Mouse (Mus musculus): Measurements from ENCODE around the gene Apoa2. TPM values are rescaled to one million over a fixed set of nuclear protein-coding genes. Genes with fewer than 3 reads are reported as not detected.
A peak's percentile ranks its signal among the peaks of the same experiment; 100 is the strongest.

Gene Apoa2
- total RNA-seq, 2 experiments from 2014 or later: 4.2 TPM; not detected in 1

DNA sequence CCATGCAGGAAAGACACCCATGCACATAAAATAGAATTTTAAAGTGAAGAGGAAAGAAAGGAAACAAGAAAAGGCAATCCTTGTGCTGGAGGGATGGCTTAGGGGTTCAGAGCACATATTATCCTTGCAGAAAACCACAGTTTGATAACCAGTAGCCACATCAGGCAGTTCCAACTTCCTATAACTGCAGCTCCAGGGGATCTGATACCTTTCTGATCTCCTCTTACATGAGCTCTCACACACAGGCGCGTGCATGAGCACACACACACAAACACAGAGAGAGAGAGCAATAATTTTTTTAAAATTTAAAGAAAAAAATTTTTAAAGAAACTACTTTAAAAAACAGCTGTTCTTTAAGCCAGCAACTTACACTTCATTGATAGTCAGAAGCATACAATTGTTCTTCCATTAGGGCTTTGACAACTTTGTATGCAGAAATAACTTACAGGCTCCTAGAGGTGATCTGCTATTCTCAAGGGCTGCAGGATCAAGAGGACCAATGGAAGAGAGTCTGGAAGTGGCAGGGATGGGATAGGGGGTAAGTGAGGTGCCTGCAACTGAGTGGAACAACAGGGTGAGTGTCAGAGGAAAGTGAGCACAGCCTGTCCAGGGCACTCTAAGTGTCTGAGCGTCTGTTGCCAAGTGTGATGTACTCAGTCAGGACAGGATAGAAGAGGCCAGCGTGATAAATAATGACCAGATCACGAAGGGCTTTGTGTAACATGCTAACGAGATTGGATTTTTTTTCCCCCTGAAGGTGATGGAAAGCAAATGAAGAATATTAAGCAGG lies 19.0 kb upstream of the Apoa2 start:
- DNase-seq: no peak

DNA sequence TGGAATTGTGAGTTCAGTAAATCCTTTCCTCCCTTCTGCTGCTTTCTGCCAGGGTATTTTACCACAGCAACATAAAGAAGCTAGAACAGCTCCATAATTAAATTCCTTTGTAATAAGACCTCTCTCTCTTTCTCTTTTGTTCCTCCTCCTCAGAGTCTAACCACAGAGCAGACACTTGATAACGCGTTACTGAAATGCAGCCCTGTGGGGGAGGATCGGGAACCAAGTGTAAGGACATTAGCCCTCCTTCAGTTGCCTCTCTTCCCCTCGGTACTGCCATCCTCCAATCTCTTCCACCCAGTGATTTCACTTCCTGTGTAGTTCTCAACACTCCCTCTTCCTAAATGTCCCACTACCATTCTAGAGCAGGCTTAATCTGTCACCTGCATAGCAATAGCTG lies 15.4 kb upstream of the Apoa2 start:
- DNase-seq: no peak

DNA sequence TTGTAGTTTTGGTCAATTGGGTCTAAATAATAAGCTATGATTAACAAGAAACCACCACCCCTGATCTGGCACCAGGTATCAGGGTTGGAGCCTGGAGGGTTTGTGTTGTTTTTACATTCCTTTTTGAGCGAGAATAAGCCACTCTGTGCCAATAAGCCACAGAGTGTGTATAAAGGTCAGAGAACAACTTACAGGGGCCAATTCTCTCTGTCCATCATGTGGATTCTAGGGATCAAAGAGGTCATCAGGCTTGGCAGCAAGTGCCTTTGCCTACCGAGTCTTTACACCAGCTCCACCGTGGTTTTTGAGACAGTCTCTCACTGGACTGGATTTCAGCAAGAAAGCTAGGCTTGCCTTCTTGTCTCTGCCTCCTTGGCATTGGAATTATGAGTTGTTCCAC lies 12.0 kb upstream of the Apoa2 start:
- DNase-seq: no peak

DNA sequence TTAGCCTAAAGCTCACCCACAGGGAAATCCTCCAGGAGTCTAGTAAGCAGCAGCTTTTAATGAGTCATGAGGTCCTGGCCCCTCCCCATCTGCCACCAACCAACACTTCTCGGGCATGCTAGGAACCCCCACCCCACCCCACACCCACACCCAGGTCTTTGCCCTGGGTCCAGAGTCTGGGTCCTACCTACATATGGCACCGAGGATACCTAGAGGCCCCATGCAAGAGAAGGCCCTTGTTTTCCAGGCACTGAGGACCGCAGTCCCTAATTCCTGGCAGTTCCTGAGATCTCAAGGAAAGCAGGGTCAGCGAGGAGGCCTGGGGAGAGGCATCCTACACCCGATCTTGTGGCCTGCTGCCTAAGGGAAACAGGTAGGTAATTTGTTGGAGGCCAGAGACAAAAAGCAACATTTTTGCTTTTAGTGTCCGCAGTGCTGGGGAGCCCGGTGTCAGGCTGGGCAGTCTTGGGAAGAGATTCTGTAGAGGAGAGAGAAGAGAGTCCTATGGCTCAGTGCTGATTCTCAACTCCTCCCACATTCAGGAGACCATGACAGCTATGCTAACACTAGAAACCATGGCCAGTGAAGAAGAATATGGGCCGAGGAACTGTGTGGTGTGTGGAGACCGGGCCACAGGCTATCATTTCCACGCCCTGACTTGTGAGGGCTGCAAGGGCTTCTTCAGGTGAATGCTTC lies 10.9 kb upstream of the Apoa2 start, which contains the start of gene Nr1i3:
Nr1i3 (plus strand) TSS at position 170 of the 696 bp plus-strand sequence.
- DNase-seq: no peak

DNA sequence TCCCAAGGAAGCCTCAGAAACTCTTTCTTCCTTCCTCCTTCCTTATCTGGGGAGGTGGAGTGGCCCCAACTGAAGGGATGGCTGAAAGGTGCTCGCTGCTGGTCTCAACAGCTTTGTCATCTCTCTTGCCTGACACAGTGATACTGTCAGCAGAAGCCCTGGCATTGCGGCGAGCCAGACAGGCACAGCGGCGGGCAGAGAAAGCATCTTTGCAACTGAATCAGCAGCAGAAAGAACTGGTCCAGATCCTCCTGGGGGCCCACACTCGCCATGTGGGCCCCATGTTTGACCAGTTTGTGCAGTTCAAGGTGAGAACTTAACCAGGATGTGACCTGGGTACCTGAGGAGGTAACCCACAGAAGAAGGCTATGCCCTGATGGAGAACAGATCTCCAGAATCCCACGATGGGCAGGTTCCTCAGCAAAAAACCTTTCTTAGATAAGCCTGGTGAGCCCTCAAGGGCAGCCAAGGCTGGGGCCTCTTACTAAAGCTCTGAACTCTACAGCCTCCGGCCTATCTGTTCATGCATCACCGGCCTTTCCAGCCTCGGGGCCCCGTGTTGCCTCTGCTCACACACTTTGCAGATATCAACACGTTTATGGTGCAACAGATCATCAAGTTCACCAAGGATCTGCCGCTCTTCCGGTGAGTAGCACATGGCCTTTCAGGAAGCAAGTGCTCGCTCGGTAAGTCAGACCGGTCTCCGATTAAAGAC lies 8.5 kb upstream of the Apoa2 start:
- DNase-seq: no peak

DNA sequence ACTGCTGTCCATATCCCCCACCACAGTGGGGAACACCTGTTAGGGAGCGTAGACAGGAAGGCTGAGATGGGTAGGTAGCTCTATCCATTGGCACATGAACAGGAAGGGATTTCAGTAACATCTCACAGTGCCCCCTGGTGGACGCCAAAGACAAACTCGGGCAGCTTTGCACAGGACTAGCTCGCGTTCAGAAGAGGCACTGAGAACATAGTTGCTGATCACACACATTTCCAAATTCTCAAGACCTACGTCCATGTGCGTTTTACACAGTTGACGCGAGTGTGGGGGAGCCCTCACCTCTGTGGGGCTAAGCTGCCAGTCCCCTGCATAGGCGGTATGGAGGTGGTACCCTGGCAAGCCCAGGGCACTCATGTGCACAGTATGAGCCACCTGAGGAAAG lies 4.0 kb upstream of the Apoa2 start:
- peak; percentile 89 for DNase-seq

DNA sequence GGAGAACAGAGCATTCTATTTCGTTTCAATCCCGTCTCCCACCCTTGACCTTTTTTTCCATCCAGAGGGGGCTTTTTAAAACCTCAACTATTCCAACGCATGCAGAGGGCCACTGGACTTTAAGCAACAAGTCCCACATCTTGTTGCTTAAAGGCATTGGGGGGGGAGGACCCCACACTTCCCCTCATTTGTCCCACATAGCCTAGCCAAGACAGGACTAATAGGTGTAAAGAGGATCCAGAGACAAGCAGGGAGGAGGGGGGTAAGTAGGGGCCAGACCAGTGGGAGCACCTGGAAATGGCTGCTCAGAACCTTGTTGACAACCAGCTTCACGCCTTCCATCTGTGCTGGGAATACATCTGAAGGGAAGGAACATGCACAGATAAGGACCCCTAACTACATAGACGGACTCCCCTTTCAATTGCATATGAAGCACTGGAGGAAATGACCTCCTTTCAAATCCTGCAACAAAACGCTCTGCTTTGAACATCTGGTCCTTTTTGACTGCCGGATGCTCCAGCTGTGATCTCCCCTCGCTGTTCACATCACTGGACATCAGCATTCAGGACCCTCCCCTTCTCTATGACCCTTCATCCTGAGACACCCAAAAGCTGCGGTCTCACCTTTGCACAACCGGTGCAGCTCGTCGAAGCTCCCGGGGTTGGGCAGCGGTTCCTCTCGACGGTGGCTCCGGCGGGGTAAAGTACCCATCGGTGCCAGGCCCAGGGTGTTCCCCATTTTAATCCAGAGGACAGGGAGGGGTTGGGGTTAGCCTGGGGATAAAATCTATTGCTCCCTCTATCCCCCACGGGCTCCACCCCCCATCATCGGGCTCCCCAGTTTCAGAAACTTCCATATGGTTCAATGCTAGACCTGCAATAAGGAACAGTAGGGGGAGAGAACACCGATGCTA lies 3.3 kb upstream of the Apoa2 start:
- DNase-seq: peak; percentile 19

DNA sequence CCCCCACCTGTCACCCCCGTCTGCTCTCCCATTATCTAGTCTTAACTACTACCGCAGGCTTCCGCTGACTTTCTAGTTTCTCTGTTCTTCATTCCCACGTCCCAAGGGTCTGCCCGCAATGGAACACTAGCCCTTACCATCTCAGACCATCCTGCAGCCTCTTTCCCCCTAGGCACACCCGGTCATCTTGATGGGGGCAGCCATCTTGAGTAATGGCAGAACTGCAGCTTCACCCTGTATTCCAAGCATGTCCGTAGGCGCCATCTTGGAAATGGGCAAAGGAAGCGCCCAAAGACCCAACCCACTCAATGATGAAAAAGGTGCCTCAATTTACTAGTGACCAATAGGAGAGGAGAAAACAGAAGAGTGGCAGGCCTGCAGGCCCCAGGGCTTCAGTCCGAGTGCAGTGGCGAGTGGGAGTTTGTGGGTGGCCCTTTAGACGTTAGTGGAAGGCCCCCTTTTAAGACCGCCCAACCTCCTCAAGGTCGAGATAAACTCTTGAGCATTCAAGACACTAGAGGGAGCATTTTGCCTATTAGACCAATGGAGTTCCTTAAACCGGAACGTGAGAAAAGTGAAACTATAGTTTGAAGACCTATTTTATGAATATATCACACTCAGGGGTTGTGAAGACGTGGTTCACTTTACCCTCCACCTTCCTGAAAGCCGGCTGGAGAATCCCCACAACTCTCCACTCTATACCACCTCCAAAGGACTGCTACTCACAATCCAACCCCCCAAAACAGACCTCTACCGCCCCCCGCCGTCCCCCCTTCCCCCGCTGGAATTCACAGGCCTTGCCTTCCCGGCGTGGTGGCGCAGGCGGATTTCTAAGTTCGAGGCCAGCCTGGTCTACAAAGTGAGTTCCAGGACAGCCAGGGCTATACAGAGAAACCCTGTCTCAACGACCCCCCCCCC lies 2.4 kb upstream of the Apoa2 start, which contains the start of gene Tomm40l:
Tomm40l (minus strand) TSS at position 277 of the 918 bp plus-strand sequence.
- DNase-seq: peak; percentile 73

DNA sequence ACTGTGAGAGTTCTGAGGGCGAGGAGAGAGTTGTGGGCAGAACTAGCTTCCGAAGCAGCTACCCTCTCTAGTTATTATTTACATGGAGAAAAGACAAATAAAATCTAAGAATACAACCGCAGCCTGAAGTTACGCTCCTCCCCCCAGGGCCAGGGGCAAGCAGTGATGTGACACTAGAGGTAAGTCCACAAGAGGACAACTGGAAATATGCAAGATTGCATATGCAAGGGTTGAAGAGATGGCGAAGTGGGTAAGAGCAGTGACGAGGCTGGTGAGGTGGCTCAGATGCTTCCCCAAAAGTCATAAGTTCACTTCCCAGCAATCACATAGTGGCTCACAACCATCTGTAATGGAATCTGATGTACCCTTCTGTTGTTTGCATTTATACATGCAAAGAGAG lies 1.7 kb upstream of the Apoa2 start:
- DNase-seq: no peak

DNA sequence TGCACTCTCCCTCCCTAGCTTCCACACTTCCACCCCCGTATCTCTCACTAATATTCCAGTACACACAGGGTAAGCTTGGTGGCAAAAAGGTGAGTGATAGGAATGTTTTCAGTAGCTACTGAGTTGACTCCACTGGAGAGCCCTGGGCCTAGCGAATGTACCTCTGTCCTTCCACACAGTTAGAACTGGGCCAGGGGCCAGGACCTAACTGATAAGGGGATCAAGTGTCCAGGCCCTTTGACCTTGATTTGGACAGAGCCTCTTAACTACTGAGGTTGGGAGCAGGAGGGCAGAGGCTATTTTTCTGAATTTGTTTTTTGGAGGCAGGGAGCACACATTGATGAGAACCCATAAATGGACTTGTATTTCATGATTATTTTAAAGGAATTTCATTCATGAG lies 1.1 kb upstream of the Apoa2 start:
- no peak for DNase-seq

DNA sequence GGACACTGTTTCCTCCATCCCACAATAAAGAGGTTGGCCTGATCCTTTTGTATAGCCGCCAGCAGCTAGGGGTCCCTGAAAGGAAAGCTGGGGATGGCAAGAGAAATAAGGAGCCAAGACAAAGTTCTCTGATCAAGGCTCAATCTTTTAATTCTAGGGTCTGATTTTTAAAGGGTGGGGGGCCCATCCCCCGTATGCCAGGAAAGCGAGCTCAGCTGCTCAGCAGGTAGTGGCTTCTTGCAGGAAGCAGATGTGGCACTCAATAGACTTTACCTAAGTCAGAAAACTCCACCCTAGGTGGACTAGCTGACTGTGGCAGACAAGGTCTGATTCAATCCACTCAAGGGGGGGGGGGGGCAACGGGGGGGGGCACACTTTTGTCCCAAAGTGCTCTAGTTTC lies 1.9 kb downstream of the Apoa2 start:
- DNase-seq: no peak

DNA sequence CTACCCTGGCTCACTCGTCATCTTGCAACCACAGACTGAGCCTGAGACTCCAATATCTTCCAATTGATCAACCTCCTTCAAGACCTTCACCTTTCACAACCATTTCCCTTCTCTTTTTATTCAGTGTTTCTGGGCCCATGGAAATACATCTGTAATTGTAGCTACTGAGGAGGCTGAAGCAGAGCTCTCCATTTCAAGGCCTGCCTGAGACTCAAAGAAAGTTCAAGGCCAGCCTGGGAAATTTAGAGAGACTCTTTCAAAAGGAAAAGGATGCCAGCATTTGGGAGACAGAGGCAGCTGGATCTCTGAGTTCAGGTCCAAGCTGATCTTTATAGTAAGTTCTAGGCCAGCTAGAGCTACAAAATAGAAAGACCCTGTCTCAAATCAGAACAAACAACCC lies 3.0 kb downstream of the Apoa2 start:
- no peak for DNase-seq

DNA sequence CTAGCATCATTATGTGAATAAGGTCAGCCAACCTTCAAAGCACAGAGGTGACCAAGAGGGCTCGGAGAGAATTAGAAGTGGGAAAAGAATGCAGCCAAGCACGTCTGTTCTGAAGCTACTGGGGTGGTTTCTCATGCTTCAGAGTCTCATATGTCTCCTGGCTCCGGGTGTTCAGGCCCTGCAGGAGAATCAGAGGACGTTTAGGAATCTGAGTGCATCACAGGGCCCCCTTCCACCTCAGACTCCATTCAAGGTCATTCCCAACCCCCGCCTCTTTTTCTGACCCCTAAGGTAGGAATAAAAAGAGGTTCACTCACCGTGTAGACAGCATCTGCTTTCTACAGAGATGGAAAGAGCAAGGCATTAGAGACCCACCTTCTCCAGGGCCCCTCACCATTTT lies 4.9 kb downstream of the Apoa2 start:
- DNase-seq: no peak

DNA sequence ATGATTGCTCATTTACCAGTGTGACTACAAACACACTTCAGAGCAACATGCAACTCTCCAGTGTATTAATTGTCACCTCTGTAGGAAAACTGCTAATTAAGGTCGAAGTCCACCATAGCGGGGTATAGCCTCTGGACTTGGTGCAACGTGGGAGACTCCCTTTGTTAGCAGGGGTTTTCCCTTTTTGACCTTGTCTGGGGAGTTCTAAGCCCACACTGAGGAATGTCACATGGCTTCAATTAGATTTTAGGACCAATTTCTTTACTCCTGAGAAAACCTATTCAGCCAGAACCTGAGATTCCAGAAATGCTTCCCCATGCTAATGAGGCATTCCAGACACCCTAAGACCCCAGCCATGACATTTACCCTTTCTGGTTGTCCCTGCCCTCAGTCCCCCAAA lies 5.4 kb downstream of the Apoa2 start:
- no peak for DNase-seq

DNA sequence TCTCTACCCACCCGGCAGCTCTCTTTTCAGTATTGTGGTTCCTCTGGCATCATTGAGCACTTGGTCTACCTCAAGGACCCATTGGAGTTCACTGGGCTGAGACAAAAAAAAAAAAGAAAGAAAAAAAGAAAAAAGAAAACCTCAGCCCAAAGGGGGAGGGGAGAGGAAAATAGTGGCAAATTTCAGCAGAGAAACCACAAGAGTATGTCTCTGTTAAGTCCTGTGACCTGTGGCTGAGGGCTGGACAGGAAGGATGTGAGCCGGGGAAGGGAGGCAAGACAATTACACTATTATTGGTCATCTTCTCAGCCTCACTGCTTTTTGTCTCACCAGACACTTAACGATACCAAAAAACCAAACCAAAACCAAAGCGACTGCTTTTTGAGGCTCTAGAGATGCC lies 7.0 kb downstream of the Apoa2 start:
- DNase-seq: no peak

DNA sequence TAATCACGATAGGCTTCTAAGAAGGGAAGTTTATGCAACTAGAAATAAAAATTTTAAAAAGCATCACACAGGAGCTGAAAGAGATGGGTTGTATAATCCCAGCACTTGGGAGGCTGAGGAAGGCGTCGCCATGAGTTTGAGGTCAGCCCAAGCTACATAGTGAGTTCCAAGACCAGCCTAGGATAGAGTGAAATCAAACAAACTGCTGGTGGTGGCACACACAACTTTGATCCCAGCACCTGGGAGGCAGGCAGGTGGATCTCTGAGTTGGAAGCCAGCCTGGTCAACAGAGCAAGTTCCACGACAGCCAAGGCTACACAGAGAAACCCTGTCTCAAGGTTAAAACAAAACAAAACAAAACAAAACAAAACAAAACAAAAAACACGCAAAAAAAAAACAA lies 7.5 kb downstream of the Apoa2 start:
- DNase-seq: no peak

DNA sequence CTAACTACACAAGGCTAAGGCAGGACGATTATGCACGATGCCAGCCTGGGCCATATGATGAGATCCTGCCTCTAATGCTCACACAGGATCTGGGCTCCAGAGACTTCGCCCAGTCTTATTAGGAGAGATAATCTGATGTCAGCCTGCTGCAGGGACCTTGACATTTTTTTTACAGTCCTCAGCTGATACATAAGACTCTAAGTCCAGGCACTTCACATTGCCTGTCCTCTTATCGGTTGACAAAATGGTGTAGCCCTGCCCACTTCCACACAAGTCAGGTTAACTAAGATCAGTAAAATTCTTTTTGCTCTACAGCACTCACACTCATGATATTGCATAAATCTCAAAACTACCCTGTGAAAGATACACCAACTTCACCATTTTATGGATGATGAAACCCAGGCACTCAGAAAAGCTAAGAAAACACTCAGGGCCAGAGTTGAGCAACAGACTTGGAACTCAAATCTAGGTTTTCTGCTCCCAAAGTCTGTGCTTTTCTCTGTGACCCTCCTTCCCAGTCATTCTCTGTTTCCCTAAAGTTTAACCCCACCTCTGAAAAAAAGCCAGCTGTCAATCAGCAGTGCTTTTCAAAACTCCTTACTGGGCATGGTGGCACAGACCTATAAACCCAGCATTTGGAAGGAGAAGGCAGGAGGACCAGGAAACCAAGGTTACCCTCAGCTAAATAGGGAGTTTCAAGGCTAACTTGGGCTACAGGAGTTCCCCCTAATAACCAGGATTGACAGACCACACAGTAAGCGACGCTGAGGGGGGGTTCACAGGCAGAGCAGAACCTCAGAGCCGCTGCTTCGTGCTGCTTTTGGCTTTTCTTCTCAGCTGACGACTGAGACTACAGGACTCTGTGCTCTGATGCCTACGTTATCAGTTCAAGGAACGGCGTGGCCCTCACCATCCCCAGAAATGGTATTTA lies 8.2 kb downstream of the Apoa2 start:
- DNase-seq: no peak

DNA sequence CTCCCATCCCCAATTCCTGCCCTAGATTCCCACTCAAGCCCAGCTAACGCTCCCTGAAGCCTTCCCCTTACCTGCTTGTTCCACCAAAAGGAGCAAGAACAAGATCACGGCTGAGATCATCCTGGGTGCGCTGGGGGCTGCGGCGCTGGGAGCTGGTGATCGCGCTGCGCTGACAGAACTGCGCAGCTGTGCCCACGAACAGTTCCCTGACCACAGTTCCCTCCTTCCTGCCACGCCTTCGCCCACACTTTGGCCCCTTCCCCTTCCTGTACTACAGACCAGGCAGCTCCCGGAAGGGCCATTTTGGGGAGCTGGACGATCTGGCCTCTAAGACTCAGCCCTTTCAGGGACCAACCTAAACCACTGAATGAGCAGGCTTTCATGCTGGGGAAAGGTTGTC lies 9.3 kb downstream of the Apoa2 start, which contains the start of gene Fcer1g:
Fcer1g (minus strand) TSS at position 240 of the 400 bp plus-strand sequence.
- no peak for DNase-seq

DNA sequence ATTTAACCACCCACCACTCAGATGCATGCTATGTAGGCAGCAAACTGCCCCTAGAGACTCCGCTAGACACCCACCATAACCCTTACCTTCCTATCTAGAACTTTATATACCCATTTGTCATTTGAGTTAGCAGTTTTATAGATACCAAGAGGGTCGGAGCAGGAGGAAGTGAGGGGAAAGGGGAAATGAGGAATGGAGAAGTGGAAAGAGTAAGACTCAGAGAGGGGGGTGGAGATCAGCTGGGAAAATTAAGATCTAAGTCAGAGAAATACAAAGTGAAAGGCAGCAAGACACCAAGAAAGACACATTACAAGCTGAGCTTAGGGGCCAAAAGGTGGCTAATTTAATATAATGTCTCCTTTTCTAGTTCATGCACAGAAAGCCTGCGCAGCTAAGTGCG lies 9.7 kb downstream of the Apoa2 start:
- DNase-seq: no peak

DNA sequence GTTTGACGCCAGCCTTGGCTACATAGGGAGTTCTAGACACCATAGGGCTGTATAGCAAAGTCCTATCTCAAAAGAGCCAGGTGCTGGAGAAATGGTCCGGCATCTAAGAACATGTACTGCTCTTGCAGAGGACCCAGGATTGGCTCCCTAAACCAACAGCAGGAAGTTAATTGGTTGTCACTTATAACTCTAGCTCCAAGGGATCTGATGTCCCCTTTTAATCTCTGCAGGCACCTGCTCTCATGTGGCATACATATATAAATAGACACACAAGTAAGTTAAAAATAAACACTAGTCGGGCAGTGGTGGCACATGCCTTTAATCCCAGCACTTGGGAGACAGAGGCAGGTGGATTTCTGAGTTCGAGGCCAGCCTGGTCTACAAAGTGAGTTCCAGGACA lies 10.9 kb downstream of the Apoa2 start:
- DNase-seq: no peak
